Mouse (Mus musculus): Measurements from ENCODE around the gene Lgals4. TPM values are rescaled to one million over a fixed set of nuclear protein-coding genes. Genes with fewer than 3 reads are reported as not detected.

The Lgals4 gene
- total and polyA plus RNA-seq, 2 experiments = 11.0 to 16.4 TPM

- TF ChIP-seq POLR2A (IDR thresholded peaks at IDR 0.05; ENCODE audit: extremely low read depth, insufficient read depth, low read length) = no peak
- no peak for TF ChIP-seq CTCF (IDR thresholded peaks at IDR 0.05; ENCODE audit: low read depth, low read length)
- Histone ChIP-seq H3K27me3 (ENCODE audit: control insufficient read depth, insufficient read depth, low read length) (no peaks in the 10 kb centered on the region), H3K27ac (replicated peaks; ENCODE audit: insufficient read depth, low read depth, low read length) (peak overlapping the region; percentile 7), H3K9ac (ENCODE audit: low read depth, low read length) (0 out of 2 replicates have a peak overlapping the region, but pooled peaks have one; percentile 7), H3K4me1 (ENCODE audit: control insufficient read depth, insufficient read depth, low read length) (peaks cover 3% of the 10 kb centered on the region; the same call in 1 of the 2 replicates), H3K4me3 (ENCODE audit: insufficient read depth, low read depth, low read length) (peak overlapping the region; percentile 53), H3K79me2 (ENCODE audit: control insufficient read depth, insufficient read depth, low read length) (no peaks in the 10 kb centered on the region), H3K36me3 (ENCODE audit: control insufficient read depth, insufficient read depth, low read length) (no peaks in the 10 kb centered on the region)
- WGBS = 72% methylated on average over 15 of the region's 15 CpGs
- DNase-seq (ENCODE audit: extremely low read depth, low read depth, low spot score) = no peak
Measured at GRCm38 (mm10) chr7:28795832-28796231, 37.8 kb upstream of the Lgals4 start.

GRCm38 (mm10) chr7:28796562-28796975, 37.1 kb upstream of the Lgals4 start:
- peaks cover 3% of the 10 kb centered on the region; the same call in 1 of the 2 replicates for H3K4me1 ChIP-seq (ENCODE audit: control insufficient read depth, insufficient read depth, low read length)
- DNase-seq (ENCODE audit: extremely low read depth, low read depth, low spot score) = peak; percentile 52
- peak overlapping the region; percentile 2; the same call in 1 of the 2 replicates for H3K27ac ChIP-seq (replicated peaks; ENCODE audit: insufficient read depth, low read depth, low read length)
- H3K36me3 ChIP-seq (ENCODE audit: control insufficient read depth, insufficient read depth, low read length) = no peaks in the 10 kb centered on the region
- H3K27me3 ChIP-seq (ENCODE audit: control insufficient read depth, insufficient read depth, low read length) = no peaks in the 10 kb centered on the region
- peak overlapping the region; percentile 42 for H3K9ac ChIP-seq (ENCODE audit: low read depth, low read length)
- H3K79me2 ChIP-seq (ENCODE audit: control insufficient read depth, insufficient read depth, low read length) = no peaks in the 10 kb centered on the region
- no peak for TF ChIP-seq POLR2A (IDR thresholded peaks at IDR 0.05; ENCODE audit: extremely low read depth, insufficient read depth, low read length)
- TF ChIP-seq CTCF (IDR thresholded peaks at IDR 0.05; ENCODE audit: low read depth, low read length) = peak; percentile 98
- WGBS = 6% methylated on average over 32 of the region's 32 CpGs
- peak overlapping the region; percentile 53 for H3K4me3 ChIP-seq (ENCODE audit: insufficient read depth, low read depth, low read length)

GRCm38 (mm10) chr7:28799994-28800393, 33.7 kb upstream of the Lgals4 start:
- Histone ChIP-seq H3K4me3 (ENCODE audit: insufficient read depth, low read depth, low read length) (no peak overlapping the region), H3K4me1 (ENCODE audit: control insufficient read depth, insufficient read depth, low read length) (peaks cover 9% of the 10 kb centered on the region), H3K36me3 (ENCODE audit: control insufficient read depth, insufficient read depth, low read length) (no peaks in the 10 kb centered on the region), H3K27me3 (ENCODE audit: control insufficient read depth, insufficient read depth, low read length) (no peaks in the 10 kb centered on the region), H3K9ac (ENCODE audit: low read depth, low read length) (no peak overlapping the region), H3K79me2 (ENCODE audit: control insufficient read depth, insufficient read depth, low read length) (no peaks in the 10 kb centered on the region), H3K27ac (replicated peaks; ENCODE audit: insufficient read depth, low read depth, low read length) (no peak overlapping the region)
- 95% methylated on average over 9 of the region's 9 CpGs for WGBS
- TF ChIP-seq POLR2A (IDR thresholded peaks at IDR 0.05; ENCODE audit: extremely low read depth, insufficient read depth, low read length) = no peak
- no peak for TF ChIP-seq CTCF (IDR thresholded peaks at IDR 0.05; ENCODE audit: low read depth, low read length)
- no peak for DNase-seq (ENCODE audit: extremely low read depth, low read depth, low spot score)

GRCm38 (mm10) chr7:28801451-28801850, 32.2 kb upstream of the Lgals4 start:
- TF ChIP-seq POLR2A (IDR thresholded peaks at IDR 0.05; ENCODE audit: extremely low read depth, insufficient read depth, low read length) (no peak), CTCF (IDR thresholded peaks at IDR 0.05; ENCODE audit: low read depth, low read length) (no peak)
- no peak overlapping the region for H3K4me3 ChIP-seq (ENCODE audit: insufficient read depth, low read depth, low read length)
- no peaks in the 10 kb centered on the region for H3K36me3 ChIP-seq (ENCODE audit: control insufficient read depth, insufficient read depth, low read length)
- no peaks in the 10 kb centered on the region for H3K79me2 ChIP-seq (ENCODE audit: control insufficient read depth, insufficient read depth, low read length)
- 39% methylated on average over 3 of the region's 3 CpGs for WGBS
- no peak overlapping the region for H3K9ac ChIP-seq (ENCODE audit: low read depth, low read length)
- DNase-seq (ENCODE audit: extremely low read depth, low read depth, low spot score) = no peak
- no peak overlapping the region for H3K27ac ChIP-seq (replicated peaks; ENCODE audit: insufficient read depth, low read depth, low read length)
- H3K4me1 ChIP-seq (ENCODE audit: control insufficient read depth, insufficient read depth, low read length) = peaks cover 9% of the 10 kb centered on the region
- H3K27me3 ChIP-seq (ENCODE audit: control insufficient read depth, insufficient read depth, low read length) = no peaks in the 10 kb centered on the region

- TF ChIP-seq CTCF (IDR thresholded peaks at IDR 0.05; ENCODE audit: low read depth, low read length) = no peak
- TF ChIP-seq POLR2A (IDR thresholded peaks at IDR 0.05; ENCODE audit: extremely low read depth, insufficient read depth, low read length) = no peak
- H3K4me1 ChIP-seq (ENCODE audit: control insufficient read depth, insufficient read depth, low read length) = peaks cover 6% of the 10 kb centered on the region
- no peak for DNase-seq (ENCODE audit: extremely low read depth, low read depth, low spot score)
- no peak overlapping the region for H3K4me3 ChIP-seq (ENCODE audit: insufficient read depth, low read depth, low read length)
- 57% methylated on average over 10 of the region's 10 CpGs for WGBS
- no peaks in the 10 kb centered on the region for H3K27me3 ChIP-seq (ENCODE audit: control insufficient read depth, insufficient read depth, low read length)
- no peaks in the 10 kb centered on the region for H3K79me2 ChIP-seq (ENCODE audit: control insufficient read depth, insufficient read depth, low read length)
- H3K27ac ChIP-seq (replicated peaks; ENCODE audit: insufficient read depth, low read depth, low read length) = no peak overlapping the region
- H3K9ac ChIP-seq (ENCODE audit: low read depth, low read length) = no peak overlapping the region
- H3K36me3 ChIP-seq (ENCODE audit: control insufficient read depth, insufficient read depth, low read length) = no peaks in the 10 kb centered on the region
Measured at GRCm38 (mm10) chr7:28801901-28802670, 31.6 kb upstream of the Lgals4 start.

All from liver, adult 2 months (tissue).